Mouse (Mus musculus): ENCODE measurements at regions not wholly inside any gene's neighbourhood (a gene's known extent, or its start where the extent isn't known, plus 50 kb on each side); places are given as distances from the start of the nearest gene placed in this dataset.

DNA sequence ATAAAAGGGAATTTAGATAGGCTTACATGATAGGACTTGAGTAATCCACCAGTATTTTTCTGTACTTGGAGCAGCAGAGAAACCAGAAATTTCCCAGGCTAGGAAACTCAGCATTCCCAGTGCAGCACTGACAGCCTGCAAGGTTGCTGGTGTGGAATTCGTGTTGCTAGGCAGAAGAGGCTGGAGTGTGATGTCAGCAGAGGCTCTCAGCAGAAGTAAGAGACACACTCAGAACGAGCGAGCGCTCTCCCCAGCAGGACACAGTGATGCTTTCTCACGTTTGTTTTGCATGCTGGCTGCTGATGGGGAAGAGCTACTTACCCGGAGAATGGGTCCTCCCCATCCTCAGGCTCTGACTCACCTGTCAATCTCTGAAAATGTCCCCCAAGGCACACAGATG, 104.7 kb downstream of the Dusp6 start:
- peak in 1 of 2 experiments; percentile 36 for DNase-seq (ENCODE audit: low spot score in 2 of 2)

DNA sequence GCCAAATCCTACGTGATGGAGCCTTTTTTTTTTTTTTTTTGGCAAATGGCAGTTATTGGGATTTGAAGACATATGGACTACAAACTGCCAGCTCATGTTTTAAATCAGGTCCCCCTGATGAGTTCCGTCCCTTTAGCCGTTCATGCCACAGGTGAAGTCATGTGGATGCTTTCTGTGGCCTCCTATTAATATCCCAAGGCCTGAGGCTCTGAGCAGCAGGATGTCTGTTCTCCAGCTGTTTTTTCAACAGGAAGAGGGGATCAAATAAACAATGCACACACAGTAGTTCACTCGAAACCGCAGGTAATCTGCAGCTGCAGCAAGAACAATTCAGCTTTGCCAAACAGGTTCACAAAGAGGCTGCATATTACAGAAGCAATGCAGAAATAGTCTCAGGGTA, 112.1 kb downstream of the Dusp6 start:
- no peak for DNase-seq (ENCODE audit: low spot score in 2 of 2)

DNA sequence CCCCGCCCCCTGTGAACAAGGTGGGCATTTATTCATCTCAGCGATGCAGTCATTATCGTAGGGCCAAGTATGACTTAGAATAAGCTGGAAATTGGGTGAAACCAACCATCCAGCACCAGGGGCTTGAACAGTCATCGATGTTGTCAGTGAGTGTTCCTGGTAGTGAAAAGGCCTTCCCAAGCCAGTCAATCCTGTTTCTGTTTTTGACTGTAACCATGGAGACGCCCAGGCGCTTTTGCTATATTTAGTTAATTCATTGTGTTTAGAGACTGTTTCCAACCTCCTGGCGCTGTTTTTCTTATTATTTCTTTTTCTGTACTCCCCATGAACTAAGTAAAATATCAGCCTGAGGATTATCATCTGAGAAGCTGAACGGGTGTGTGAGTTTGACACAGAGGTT, 113.4 kb downstream of the Dusp6 start:
- no peak for DNase-seq (ENCODE audit: low spot score in 2 of 2)

DNA sequence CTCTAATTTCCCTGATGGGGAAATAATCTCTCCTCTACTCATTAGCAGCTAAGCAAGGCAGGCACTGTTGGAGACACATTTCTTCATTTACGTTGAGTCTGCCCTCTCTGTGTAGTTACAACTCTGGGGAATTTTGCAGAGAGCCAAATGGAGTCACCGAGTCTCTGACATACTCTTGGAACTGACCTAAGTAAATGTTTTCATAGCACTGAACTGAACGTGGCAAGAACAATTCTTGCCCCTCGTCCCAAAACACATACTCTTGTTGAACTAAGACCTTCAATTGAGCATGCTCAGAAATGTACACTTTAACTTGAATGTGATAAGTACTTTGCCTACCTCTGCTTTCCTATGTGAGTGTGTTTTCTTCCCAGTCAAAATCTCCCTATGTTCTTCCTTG, 114.5 kb downstream of the Dusp6 start:
- no peak for DNase-seq (ENCODE audit: low spot score in 2 of 2)

DNA sequence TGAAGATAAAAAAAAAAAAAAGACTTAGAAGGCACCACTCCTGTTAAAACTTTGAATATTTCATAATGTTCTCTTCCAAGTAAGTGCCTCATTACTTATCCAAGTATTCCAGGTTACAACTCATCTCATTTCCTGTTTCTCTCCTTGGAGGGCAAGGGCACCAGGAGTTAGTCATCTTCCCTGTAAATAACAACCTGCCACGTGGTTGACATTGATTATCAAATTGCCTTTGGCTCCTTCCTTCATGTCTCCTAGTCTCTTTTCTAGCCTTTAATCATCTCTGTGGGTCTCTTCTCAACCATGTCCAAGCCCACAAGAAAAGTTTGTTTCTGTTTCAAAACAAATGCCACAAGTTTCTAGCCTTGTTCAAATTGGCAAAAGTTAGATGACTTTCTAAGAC, 116.1 kb downstream of the Dusp6 start:
- no peak for DNase-seq (ENCODE audit: low spot score in 2 of 2)

DNA sequence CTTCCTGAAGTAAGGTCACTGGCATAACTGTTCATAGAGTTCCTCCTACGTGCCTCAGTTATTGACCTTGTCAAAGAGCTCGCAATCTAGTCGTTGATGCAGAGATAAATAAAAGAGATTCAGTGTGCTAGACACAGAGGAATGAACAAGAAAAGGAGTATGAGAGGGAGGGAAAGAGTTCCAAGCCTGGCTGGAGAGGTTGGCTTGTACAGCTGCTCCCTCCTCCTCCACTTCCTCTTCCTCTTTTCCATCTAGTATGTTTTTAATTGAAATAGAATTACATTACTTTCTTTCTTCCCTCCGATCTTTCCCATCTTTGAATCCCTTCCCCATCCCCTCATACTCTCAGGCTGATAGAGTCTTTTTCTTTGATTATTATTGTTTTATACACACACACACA, 117.1 kb downstream of the Dusp6 start:
- DNase-seq (ENCODE audit: low spot score in 2 of 2) = no peak

DNA sequence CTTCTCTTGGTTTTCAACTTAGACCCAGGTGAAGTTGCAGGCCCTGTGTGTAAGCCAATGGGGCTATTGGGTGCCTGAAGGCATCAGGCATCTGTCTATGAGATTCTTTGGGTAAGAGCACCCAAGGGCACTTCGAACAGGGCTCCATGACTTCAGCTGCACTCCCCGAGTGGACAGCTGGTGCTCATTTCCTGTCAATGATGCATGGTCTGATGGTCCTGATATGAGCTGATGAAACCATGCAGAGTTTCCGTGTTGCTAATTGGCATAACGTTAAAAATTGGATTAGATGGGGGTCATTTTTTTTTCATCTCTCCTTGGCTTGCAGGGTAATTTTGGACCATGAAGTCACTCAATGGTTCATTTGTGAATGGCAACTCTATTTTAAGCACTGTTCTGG, 120.0 kb downstream of the Dusp6 start:
- no peak for DNase-seq (ENCODE audit: low spot score in 2 of 2)

DNA sequence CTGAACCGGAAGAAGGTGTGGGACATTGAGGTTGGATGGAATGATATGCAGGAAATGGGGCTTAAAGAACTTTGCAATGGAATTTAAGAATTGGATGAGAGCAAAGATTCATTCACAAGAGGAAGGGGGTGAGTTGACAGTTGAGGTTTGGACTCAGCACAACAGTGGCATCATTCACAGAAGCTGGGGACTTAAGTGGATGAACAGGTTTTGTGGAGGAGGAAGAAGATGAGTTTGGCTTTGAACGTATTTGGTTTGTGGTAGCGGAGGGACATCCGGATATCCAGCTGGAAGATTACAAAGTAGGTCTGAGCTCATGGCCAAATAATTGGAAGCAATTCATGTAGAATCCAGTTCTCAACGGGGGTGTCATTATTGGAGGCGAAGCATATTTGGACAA, 121.3 kb downstream of the Dusp6 start:
- no peak for DNase-seq (ENCODE audit: low spot score in 2 of 2)

DNA sequence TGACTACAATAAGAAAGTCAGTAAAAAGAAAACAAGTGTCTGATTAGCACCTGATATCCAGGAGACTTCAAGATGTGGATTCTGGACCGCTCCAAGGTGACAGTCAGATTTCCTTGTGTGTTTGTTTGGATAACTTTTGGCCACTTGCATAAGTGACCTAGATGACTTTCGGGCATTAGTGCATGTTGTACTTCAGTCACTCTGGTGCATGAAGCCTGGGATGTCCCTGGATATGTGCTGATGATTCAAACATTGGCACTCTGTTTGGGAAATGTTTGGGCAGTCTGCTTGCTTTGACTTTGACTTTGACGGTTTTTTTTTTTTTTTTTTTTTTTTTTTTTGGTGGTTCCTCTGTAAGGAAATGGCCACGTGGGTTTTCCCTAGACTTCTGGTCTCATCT, 121.8 kb downstream of the Dusp6 start:
- no peak for DNase-seq (ENCODE audit: low spot score in 2 of 2)

DNA sequence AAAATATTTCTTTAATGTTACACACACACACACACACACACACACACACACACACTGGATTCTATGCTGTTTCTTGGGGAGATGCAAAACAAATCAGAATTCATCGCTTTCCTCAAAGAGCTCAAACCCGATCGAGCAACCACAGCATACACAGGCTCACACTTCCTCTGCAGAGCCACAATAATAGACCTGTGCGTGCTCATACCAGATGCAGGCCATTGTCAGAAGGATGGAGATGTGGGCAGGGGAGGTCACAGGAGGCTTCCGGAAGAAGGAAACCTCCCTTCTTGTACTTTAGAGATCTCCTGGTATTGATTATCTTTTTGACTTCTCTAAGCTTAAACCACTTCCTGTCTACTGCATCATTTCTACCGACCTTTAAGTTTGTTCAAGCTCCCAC, 122.8 kb downstream of the Dusp6 start:
- DNase-seq (ENCODE audit: low spot score in 2 of 2) = no peak

DNA sequence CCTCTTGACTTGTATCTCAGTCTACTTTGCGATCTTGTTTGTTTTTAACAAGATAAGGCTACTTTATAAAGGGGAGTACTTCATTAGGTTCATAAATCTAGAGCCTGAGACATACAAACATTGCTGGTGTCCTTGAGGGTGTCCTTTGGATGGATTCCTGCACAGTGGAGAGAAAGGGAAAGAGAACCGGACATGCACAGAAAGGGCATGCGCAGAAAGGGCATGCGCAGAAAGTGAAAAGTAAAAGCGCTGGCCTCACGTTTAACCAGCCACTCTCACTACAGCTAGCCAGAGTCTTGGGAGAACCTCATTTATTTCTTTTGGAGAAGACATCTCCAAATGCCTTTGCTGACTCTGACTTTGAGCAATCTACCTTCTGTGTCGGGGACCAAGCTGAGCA, 125.5 kb downstream of the Dusp6 start:
- DNase-seq (ENCODE audit: low spot score in 2 of 2) = no peak

DNA sequence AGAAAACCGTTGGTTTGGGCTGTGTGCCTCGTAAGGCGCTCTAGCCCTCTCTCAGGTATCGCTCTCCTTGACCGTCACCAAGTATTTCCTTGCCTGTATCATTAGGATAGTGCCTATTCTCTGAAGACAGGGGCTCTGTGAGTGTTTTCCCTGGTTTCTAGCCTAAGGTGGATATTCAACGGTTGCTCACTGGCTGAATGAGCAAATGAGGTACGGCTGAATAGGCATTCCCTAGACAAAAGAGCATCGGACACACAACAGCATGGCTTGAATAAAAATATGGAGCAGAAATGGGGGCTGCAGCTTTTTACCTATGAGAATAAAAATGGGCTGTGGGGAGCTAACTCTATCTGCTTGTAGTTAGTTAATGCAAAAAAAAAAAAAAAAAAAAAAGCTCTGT, 126.0 kb downstream of the Dusp6 start:
- DNase-seq (ENCODE audit: low spot score in 2 of 2) = no peak

DNA sequence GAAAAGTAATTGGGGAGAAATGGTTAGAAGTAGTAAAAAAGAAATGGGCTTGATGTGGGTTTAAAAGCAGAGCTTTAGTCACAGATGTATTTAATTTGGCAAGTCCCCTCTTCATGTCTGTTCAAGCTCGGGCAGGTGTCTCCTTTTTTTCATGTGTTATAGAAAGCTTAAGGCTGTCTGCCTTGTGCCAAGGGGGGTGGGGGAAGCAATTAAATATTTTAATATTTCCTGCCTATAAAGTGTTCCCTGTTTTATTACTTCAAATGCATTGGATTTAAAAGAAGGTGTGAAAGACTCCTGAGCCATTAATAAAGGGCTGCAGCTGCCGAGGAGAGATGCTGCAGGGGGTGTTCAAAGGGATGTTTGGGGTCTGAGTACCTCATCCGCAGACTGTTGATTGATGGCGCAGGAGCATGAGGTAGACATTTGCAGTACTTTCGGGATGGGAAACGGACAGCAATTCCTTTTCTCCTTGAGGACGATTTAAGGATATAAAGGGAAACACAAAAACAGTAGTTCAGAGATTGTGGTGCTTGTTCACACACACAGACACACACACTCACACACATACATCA, 127.7 kb downstream of the Dusp6 start:
- no peak for DNase-seq (ENCODE audit: low spot score in 2 of 2)

DNA sequence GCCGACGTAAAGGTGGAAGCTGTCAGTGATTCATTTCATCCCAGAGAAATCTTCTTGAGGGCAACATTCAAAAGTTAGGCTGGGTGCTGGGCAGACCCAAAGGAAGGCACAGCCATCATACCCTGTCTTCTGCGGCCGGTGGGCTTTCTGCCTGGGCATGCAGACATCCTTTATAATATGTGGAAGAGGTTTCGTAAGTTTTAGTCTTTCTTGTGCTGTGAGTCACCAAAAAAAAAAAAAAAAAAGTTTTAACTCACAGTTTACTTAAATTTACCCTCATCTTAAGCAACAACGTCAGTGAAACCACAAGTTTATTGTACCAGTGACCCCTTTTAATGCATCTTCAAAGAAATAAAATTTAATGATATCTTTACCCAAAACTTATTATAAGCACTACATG, 128.7 kb downstream of the Dusp6 start:
- DNase-seq (ENCODE audit: low spot score in 2 of 2) = no peak

DNA sequence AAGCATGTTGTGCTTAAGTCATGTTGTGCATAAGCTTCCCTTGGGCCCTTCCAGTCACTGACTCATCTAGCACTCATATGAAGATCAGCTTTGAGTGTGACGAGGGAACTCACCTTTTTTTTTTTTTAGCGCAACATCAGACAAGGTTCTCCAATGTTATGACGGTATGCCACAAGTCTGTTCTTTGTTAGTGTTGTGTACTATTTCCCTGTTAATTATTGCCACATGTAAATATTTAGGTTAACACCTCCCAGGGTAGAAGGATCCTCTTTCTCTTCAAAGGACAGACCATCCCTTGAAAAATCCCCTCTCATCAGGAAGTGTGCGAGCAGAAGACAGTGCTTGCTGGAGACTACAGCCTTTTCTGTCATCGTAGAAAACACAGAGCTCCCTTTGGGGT, 129.9 kb downstream of the Dusp6 start:
- no peak for DNase-seq (ENCODE audit: low spot score in 2 of 2)

DNA sequence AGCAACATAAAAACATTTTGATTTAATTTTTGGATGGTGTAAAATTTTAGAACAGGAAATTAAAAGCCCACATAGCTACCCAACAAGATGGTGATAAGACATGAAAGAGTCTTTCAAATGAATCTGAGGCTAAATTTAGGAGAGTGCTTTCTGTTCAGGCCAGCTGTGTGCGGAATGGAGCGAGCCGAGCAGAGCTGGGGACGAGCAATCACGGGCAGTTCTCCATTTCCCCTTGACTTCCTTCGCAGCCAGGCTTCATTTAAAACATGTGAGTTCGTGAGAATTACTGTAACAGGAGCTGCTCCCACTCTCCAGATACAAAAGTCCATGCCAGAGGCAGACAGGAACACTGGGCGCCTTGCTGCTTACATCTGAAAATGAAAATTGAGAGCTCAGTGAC, 130.5 kb downstream of the Dusp6 start:
- peak in 1 of 2 experiments; percentile 47 for DNase-seq (ENCODE audit: low spot score in 2 of 2)

DNA sequence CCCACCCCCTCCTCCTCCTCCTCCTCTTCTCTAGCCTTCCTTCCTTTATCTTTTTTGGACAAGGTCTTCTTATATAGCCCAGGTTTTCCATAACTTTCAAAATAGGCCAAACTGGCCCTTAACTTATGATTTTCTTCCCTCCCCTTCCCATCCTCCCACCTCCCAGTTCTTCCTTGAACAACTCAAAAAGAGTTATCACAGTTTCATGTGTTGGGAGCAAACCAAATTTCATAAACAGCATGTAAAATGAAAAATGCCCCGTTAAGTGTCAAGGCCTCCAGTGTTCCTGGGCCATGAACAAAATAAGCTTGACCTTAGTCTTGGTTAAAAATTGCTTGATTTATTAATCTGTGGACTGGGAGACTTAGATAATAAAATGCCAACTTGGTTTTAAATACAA, 132.4 kb downstream of the Dusp6 start:
- DNase-seq (ENCODE audit: low spot score in 2 of 2) = no peak

DNA sequence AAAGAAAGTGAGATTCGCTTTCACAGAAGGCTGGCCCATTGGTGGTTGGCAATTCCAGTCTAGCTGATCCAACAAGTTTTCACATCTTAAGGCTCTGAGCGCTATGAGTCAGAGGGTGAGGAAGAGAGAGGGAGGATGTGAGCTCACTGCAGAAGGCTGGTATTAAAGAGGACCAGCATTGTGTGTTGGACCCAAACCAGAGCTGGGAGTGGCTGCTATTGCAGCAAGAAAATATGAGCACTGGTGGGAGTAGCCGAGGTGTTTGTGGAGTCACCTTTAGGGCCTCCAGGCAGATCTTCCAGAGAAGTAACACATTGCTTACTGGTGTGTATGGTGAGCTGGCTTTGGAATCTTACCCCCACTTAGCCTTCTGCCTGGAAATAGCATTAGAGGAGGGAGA, 133.6 kb downstream of the Dusp6 start:
- DNase-seq (ENCODE audit: low spot score in 2 of 2) = peak; percentile 33 to 65

DNA sequence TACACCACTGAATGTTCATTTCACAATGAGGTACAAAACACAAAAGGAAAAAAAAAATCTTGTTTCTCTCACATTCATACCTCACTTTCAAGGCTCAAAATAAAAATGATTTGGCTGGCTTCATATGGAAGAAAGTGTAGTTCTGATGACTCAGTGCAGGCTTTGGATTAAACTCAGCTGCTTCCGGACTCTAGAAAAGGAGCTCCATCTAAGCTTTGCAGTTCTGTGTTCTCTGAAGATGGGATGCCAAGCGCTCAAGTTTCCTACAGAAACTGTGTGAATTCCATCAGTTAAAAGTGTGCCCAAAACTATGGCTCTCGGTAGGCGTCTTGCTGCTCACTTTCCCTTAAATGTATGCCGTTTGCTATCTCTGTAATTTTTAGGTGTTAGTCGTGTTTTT, 137.0 kb downstream of the Dusp6 start:
- peak; percentile 42 to 65 for DNase-seq (ENCODE audit: low spot score in 2 of 2)

DNA sequence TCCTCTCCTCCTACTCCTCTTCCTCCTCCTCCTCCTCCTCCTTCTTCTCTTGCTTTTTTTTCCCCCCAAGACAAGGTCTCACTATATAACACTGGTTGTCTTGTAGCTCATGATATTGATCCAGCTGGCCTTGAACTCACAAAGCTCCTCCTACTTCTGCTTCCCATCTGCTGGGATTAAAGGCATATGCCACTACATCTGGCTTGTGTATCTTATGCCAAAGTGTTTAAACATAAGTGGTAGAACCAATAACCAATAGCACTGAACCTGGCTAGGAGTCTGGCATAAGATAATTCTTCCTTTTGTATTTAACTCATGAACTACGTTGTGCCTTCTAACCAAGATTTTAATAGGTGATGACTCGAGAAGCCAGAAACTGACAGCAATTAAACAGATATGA, 143.7 kb downstream of the Dusp6 start:
- no peak for DNase-seq (ENCODE audit: low spot score in 2 of 2)

DNA sequence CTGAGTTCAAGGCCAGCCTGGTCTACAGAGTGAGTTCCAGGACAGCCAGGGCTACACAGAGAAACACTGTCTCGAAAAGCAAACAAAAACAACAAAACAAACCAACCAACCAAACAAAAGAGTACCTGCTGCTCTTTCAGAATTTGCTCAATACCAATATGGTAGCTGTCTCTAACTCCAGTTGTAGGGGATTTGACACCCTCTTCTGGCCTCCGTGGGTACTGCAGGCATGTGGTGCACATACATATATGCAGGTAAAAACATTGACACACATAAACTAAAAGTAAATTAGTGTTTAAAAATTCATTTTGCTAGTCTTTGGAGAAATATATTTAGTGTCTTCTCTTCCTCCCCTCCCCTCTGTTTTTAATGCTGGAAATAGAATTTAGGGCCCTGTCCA, 145.8 kb downstream of the Dusp6 start:
- no peak for DNase-seq (ENCODE audit: low spot score in 2 of 2)

DNA sequence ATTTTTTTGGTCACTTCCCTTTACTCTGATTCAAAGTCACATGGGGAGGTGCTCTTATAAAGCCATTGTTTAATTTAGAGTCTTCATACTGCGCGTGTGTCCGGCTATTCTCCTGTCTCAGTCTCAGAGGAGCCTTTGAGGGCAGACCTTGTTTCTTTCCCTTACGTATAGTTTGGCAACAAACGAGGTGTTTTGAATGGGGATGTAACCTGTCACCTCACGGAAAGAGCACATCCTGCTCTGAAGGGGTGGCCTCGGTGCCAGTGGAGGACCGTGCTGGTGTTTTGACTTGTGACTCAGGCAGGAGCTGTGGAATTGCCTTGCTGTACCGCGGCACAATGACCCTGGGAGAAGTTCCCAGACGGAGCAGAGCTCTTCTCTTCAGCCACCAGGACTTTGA, 146.7 kb downstream of the Dusp6 start:
- DNase-seq (ENCODE audit: low spot score in 2 of 2) = no peak

DNA sequence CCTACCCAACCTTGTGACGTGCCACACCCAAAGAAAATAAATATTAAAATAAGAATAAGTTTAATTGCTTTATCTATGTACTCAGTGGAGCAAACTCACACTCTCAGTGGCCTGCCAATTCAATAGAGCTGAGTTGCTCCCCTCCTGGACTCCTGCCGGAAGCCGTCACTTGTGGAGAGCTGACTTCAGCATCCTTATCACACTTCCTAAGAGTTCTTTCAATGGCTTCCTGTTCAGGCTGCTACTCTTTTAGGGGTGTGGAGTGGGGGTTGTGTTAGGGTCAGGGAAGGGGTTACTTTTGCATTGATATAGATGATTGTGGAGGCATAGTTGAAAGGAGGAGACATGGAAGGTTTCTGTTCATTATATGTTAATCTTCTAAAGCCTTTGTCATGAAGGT, 147.7 kb downstream of the Dusp6 start:
- DNase-seq (ENCODE audit: low spot score in 2 of 2) = no peak

DNA sequence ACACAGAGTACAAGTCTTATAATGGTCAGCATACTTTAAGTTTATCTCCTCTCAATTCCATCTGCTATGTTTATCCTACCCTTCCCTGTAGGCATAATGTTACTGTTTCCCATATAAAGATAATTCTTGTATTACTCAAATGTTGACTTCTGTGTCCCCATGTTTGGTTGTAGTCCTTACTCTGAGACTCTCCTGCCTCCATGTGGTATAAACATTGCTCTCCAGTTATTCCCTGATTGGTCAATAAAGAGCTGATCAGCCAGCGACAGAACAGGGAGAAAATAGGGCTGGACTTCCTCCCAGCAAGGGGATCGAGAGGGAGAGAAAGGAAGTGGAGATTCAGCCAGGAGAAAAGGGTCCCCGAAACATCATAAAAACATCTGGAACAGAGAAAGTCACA, 150.4 kb downstream of the Dusp6 start:
- no peak for DNase-seq (ENCODE audit: low spot score in 2 of 2)

DNA sequence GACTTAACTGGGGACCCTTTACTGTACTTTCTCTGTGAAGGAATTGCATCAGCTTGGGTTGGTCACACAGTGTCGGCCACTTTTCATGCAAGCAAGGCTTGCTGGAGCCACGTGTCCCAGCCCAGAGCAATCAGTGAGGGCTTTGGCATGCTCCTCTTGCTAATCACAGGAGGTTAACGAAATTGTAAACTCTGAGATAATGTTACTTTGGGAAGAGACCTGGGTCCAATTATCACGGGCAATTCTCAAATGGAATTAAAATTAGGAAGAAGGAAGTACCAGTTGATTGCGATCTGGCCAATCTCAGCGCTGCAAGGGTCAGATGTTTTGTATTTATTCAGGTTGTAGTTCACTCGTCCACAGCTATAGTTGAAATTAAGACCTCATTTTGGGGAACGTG, 153.2 kb downstream of the Dusp6 start:
- DNase-seq (ENCODE audit: low spot score in 2 of 2) = no peak

Measured in left cerebral cortex, adult 9 months (tissue).